Mouse (Mus musculus): ENCODE data around the gene Gid4.
"Not testable (repeated sequence)": the region's sequence is repeated elsewhere in the genome, so short reads cannot be mapped to it uniquely, and the experiment has no call there.

Gid4 gene

GRCm38 (mm10) chr11:60435133-60435532 is 18.2 kb downstream of the Gid4 start:
- DNase-seq, result no peak

DNA sequence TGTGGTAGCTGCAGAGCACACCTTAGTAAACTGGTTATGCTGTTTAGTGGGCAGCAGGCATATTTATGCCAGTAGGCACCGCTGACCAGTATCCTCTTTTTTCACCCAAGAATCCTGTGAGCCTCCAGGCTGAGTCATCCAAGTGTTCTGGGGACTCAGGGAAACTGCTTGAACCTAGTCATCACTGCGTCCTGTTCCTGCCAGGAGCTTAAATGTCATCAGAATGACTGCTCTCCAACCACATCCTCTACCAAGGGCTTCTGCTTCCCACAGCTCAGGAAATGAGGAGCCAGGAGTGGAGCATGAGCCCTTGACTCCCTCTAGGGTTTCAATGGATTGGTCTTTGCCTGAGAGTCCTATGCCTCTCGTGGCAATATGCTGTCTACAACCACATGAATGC is 19.7 kb downstream of the Gid4 start:
- no peak for DNase-seq

GRCm38 (mm10) chr11:60439621-60440020 is 22.7 kb downstream of the Gid4 start:
- DNase-seq, result not testable (repeated sequence)

GRCm38 (mm10) chr11:60440176-60440575 is 23.2 kb downstream of the Gid4 start:
- DNase-seq, result no peak

- DNase-seq, result no peak
Observed at GRCm38 (mm10) chr11:60442896-60443295, 26.0 kb downstream of the Gid4 start.

GRCm38 (mm10) chr11:60444007-60444406 is 27.1 kb downstream of the Gid4 start:
- no peak for DNase-seq

DNA sequence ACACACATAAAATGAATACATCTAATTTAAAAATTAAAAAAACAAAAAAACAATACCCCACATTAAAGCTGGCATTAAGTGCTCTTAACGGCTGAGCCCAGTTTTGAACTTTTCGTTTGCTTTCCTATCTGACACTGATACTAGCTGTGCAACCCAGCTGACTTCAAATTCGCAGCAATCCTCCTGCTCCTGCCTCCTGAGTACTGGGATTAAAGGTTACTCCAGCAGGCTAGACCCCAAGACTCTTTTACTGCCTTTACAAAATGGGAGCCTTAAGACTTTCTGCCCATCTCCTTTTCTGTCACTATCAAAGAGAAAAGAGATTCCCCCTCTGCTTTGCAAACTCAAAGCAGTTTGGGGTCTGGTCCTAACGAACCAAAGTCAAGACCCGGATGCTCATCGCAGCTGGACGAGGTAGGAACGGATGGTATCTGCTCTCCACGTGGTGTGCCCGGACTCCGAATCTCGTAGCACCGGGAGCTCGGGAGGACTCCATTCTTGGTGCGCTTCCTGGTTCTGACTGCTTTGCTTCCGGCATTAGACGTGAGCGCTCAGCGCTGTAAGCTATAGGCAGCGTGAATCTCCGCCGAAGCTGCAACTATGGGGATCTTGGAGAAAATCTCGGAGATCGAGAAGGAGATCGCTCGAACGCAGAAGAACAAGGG is 37.3 kb downstream of the Gid4 start, which contains the start of gene Drg2:
Gene Drg2, plus strand, starts transcription at position 512 of the 665 bp plus-strand sequence.
- DNase-seq, result peak; percentile 98

DNA sequence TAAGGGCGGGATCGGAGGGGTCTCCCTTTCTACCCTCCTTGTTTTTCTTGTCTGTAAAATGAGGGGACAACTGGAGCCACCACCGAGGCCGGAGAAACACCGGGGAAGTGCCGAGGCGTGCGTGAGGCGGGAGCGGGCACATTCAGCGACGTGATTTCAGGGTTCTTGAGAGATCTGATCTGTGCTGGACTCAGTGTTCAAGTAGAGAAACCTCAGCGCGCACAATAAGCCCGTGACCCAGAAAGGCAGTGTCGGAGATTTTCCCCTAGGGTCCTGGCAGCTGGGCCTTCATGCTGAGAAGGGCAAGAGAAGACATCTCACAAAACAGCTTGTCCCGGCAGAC is 37.8 kb downstream of the Gid4 start:
- no peak for DNase-seq

DNA sequence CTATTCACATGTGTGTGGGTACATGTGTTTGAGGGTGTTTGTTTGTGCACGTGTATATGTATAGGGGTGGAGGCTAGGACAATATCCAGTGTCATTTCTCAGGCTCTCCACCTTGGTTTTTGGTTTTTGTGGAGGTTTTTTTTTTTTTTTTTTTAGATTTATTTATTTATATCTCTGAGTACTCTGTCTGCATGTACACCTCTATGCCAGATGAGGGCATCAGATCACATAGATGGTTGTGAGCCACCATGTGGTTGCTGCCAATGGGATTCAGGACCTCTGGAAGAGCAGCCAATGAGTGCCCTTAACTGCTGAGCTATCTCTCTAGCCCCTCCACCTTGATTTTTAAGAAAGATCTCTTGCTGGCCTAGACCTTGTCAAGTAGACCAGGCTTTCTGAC is 41.0 kb downstream of the Gid4 start:
- no peak for DNase-seq

DNA sequence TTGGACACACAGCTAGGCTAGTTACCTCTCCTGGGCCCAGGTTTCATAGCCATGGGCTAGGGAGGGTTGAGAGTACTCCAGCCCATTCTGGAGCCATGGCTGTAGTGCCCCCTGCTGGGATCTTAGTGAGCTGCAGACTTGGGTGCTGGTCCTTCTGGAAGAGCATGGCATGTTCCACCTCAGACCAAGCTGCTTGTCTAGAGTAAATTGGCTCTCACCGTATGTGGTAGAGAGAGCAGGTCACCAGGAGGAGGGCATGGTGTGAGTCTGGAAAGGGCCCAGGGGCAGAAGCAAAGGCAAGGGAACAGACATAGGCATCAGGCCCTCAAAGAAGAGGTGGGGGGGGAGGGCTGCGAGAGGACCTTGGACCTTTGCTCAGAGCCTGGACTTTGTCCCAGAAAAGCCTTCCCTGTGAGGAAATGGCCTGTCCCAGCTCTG is 49.0 kb downstream of the Gid4 start:
- no peak for DNase-seq

GRCm38 (mm10) chr11:60469039-60469438 is 52.1 kb downstream of the Gid4 start, which contains the start of gene Myo15:
Gene Myo15 (plus strand): TSS chr11:60469339.
- peak; percentile 85 for DNase-seq

- no peak for DNase-seq
Observed at GRCm38 (mm10) chr11:60470743-60471142, 53.8 kb downstream of the Gid4 start.

GRCm38 (mm10) chr11:60474534-60474933 is 57.6 kb downstream of the Gid4 start:
- DNase-seq, result no peak

DNA sequence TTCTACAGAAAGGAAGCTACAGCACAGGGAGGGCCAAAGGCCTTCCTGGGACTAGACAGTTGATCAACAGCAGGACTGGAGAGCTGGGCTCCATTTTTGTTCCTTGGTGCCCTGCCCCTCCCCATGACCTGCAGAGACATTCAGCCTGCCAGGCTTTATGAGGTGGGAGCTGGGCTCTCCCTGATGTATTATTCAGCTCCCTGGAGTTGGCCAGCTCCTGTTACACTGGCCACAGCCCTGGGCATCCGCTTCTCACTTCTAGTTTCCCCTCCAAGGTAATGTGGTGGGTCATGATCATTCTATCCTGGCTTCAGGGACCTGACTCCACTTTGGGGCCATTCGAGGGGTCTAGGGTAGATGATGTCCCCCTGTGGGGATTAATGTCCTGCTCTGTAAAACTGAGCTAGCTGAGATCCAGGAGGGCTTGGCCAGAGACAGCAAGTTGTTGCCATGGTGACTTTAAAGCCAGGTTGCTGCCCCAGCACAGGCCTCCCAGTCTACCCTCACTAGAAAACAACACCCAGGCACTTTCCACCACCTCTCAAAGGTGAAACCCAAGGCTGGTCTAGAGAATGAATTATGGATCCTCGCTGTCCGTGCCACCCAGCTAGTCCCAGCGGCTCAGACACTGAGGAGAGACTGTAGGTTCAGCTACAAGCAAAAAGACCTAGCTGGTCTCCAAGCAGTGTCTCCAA is 58.9 kb downstream of the Gid4 start:
- DNase-seq, result no peak

DNA sequence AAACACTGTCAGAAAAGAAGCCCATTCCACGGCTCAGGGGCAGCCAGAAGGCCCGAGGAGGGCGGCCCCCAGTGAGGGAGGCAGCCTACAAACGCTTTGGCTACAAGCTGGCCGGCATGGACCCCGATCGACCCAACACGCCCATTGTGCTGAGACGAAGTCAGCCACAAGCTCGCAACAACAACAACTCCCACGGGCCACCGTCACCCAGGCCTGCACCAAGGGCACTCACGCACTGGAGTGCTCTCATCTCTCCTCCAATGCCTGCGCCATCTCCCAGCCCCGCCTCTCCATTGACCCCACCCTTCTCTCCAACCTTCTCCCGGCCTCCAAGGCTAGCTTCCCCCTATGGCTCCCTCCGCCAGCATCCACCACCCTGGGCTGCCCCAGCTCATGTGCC is 61.2 kb downstream of the Gid4 start:
- DNase-seq, result no peak

DNA sequence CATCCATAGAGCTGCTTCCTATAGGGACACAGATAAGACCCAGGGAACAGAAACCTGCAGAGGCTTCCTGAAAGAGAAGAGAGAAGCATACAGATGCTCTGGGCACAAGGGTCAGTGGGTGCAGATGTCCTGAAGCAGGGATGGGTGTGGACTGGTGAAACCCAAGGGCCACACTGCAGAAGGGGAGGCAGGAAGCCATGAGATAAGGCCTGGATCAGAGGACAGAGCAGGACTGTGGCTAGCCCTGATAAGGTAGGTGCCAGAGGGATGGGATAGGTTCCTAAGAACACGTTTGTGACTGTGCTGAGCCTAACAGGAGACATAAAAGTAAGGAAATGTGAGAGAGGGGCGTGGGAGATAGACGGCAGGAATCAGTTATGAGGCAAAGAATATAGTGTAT is 69.3 kb downstream of the Gid4 start:
- no peak for DNase-seq

DNA sequence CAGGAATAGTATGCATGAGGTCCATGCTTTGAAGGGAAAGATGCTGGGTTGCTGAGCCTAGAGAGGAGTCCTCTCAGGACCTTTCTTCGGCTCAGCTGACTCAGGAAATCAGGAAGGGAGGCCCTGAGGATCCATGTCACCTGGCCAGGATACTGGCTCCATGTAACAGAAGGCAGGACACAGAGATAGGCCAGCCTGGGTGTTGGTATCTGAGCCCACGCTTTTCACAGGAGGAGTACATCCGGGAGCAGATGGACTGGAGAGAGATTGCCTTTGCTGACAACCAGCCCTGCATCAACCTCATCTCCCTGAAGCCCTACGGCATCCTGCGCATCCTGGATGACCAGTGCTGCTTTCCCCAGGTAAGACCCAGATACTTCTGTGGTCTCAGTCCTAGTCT is 75.8 kb downstream of the Gid4 start:
- DNase-seq, result no peak

- DNase-seq, result no peak
Observed at GRCm38 (mm10) chr11:60495692-60496091, 78.7 kb downstream of the Gid4 start.
